Mouse (Mus musculus) subcutaneous adipose tissue, adult 2 months (tissue): ENCODE measurements around the gene Ambn. TPM values are rescaled to one million over a fixed set of nuclear protein-coding genes. Genes with fewer than 3 reads are reported as not detected.

ENCODE experiments used
- polyA plus RNA-seq: library from polyadenylated mRNA; depleted of rRNA; stranded (reverse); fragments of >200 nt; gene quantifications from 2 replicates; pipeline ENCODE4 v1.2.3, GENCODE M21; 2012; ENCODE audit warnings: low replicate concordance; rRNA removed

Gene Ambn
- polyA plus RNA-seq: not detected in 2 replicates

DNA sequence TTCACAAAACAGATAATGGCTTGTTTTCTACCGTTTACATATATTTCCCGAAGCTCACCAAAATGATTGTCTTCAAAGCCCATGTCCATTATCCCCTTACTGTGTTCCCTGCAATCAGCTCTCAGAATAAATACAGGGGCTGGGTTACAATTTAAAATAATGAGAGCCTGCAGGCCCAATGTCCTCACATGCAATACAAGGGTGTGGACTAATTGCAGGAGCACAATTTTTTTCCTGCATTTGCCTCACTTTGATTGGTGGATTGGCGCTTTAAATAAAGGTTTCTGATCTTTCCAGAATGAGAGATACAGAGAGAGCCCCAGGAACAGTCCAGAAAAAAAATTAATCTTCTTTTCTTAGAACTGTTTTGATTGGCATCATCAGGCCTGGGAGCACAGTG lies at the start of gene Ambn:
Gene Ambn (plus strand): TSS at position 301 of the 400 bp plus-strand sequence.

DNA sequence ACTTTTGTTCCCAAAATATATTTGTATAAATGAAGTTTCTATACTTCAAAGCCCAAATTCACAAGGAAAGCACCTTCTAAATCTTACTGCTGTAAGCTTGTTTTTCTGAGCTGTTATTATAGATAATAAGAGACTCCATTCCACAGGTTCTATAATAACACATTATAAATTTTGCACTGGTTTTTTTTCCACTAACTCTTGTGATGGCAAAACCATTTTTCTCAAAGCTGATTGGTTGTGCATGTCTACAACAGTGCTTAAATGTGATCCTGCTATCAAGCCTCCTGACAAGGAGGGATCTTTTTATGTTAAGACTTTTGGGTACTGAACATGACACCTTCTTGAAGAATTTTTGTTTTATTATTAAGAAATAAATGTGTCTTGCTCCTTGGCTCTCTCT lies 31.9 kb downstream of the Ambn start, which contains the start of gene Enam:
Gene Enam (plus strand): TSS at position 301 of the 400 bp plus-strand sequence.

Other genes starting within 250 kb of the Ambn start
- gene Gm7714, start 187.1 kb upstream of the Ambn start, polyA plus RNA-seq: not detected in 2 replicates
- gene Prol1, start 138.7 kb upstream of the Ambn start, polyA plus RNA-seq: not detected in 2 replicates
- not detected in 2 replicates for gene Amtn, start 79.9 kb upstream of the Ambn start, polyA plus RNA-seq
- gene Enam, start 32.0 kb downstream of the Ambn start, polyA plus RNA-seq: not detected in 2 replicates
- 1.5 and 16.9 TPM in 2 replicates for gene Jchain, start 71.9 kb downstream of the Ambn start, polyA plus RNA-seq
- gene Utp3, start 98.5 kb downstream of the Ambn start, polyA plus RNA-seq: 8.0 and 15.9 TPM in 2 replicates
- 5.4 and 8.7 TPM in 2 replicates for gene Rufy3, start 109.0 kb downstream of the Ambn start, polyA plus RNA-seq
- 22.5 and 32.8 TPM in 2 replicates for gene Grsf1, start 220.2 kb downstream of the Ambn start, polyA plus RNA-seq